Mouse (Mus musculus) G1E (cell line): Measurements from ENCODE around the gene Wwp2.

ENCODE experiments used
- CTCF ChIP-seq: IDR thresholded peaks from 2 replicates; pipeline ENCODE4 v1.5.1; 2012; ENCODE audit warnings: low read depth, low read length, inconsistent platforms, mixed read lengths
- GATA1 ChIP-seq: IDR thresholded peaks from 2 replicates; pipeline ENCODE4 v1.6.1; 2012; ENCODE audit warnings: borderline replicate concordance, low read length, inconsistent platforms, mixed read lengths
- GATA2 ChIP-seq: IDR thresholded peaks from 2 replicates; pipeline ENCODE4 v1.6.1; 2012; ENCODE audit warnings: low read depth, low read length, inconsistent platforms, borderline replicate concordance
- POLR2AphosphoS5 ChIP-seq: IDR thresholded peaks from 2 replicates; pipeline ENCODE4 v1.6.1; 2012; ENCODE audit warnings: low read depth, low read length, inconsistent platforms; ENCODE audit not compliant: insufficient replicate concordance
- TAL1 ChIP-seq: conservative IDR thresholded peaks from 2 replicates; pipeline ENCODE4 v1.6.1; 2012; ENCODE audit warnings: low read depth, low read length, inconsistent platforms, mixed read lengths

GRCm38 (mm10) chr8:107472403-107473100 lies 36.4 kb downstream of the Wwp2 start:
- TF ChIP-seq CTCF = no peak
- no peak for TF ChIP-seq GATA1
- TF ChIP-seq TAL1 = no peak
- no peak for TF ChIP-seq GATA2
- TF ChIP-seq POLR2AphosphoS5 = no peak
